Mouse (Mus musculus) urinary bladder, adult 18-20 months (tissue): ENCODE data around the gene Rnf26.

Experiments used
- DNase-seq, 2 experiments: peaks; one replicate each; pipeline ENCODE4 v3.0.0; 2022; ENCODE audit warnings: low spot score in 2 of 2, mixed read lengths in 2 of 2

Gene Rnf26

DNA sequence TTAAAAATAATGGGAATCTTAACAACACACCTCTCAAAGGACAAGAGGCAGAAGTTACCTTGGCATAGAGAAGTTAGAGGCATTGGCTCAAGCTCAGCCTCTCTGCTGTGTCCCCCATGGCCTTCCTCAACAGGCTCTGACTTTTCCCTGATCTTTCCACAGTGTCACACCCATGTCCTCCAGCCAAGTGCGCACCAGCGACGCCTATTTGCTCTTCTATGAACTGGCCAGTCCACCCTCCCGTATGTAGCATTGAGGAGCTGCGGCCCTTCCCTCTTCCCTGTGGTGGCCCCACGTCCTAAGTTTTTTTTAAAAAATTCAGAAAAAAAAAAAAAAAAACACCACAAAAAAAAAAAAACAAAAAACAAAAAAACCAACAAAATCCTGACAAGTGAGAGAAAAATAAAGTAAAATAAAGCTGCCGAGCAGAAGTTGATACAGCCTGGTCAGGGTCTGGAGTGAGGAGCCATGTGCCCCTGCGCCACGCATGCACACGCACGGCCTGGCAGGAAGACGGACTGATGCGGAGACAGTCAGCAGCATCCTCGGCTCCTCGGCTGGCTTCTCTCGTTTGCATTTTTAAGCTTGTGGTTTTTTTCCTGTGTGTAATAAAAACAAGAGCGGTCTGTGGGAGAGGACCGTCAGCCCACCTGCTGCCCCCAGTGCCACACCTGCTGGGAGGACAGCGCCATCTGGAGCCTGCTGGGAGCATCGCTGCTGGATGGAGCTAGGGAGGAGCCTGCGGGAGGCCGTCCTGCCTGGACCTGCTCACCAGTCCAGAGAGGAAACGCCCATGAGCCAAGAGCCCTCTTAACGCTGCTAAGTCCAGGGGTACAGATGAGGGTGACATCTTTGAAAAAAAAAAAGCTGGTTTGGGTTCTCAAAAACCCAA lies 19.5 kb downstream of the Rnf26 start:
- peak in 1 of 2 experiments; percentile 49 for DNase-seq

DNA sequence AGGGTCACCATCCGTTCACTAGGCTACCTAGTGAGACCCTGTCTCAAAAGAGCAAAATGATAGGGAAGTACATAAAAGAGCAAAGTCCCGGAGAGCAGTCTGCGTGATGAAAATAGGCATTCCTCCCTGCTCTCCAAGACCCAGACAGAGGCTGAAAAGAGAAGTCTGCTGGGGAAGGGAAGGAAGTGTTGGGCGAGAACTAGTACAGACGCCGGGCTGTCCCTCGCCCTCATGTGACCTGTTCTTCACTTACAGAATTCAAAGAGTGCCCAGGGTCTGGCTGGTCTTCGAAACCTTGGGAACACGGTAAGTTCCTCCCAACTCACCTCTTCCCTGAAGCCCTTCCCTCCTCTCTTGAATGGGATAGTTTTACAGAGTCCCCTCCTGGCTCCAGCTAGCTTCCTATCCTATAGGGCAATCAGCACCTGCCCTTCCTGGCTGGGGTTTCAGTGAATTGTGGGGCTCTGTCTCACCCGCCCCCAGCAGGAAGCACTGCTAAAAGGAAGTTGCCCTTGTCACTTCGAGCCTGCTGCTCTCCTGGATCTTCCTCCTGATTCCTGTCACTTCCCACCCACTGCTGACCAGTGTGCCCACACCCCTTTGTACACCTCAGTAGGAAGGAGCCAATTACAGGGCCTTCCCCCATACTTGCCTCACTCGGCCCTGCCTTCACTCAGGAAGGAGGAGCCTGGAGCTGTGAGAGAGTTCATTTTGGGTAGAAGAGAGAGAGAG lies 24.3 kb downstream of the Rnf26 start:
- DNase-seq = no peak

DNA sequence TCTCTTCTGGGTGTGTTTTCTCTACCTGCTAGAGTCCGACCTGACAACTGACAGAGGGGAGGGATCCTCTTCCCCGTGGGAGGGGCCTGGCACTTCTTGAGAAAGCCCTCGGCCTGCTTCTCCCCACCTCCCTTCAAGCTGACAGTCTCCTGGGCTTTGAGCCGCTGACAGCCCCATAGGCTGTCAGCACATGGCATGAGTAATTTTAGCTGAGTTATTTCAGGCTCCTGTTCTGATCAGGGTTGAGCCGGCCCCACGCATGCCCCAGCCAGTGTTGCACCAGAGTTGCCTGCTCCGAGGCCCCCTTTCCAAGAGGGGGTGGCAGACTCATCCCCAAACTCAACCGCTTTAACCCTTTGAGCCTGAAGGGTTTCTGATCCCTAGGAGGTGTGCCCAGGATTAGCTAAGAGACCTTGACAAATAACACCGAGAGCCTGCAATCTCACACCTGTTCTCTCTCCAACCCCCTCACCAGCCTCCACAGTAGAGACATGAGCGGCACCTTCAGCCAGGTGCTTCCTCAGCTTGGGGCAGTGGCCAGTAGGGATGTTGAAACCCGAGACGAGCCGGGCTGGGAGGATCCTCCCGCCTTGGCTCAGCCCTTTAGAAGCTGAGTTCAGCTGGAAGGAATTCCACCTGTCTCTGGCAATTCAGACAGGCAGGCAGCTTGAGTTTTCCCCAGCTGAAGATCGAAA lies 25.4 kb downstream of the Rnf26 start:
- no peak for DNase-seq

DNA sequence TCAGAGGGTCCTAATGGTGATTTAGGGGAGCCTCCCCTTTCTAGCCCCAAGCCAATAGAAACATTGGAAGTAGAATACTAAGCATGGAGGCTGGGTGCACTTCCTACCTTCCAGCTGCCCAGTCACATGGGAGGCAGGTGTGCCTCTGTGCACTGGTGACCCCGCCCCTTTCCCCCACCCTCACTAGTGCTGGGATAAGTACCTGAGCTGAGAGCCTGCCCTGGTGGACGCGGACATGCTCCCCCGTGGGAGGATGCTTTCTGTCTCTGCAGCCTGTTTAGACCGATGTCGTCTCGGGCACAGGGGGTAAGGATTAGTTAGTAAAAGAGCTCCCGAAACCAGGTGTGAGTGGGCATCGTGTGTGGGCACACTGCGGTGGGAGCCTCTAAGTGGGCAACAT lies 26.4 kb downstream of the Rnf26 start:
- DNase-seq = no peak

DNA sequence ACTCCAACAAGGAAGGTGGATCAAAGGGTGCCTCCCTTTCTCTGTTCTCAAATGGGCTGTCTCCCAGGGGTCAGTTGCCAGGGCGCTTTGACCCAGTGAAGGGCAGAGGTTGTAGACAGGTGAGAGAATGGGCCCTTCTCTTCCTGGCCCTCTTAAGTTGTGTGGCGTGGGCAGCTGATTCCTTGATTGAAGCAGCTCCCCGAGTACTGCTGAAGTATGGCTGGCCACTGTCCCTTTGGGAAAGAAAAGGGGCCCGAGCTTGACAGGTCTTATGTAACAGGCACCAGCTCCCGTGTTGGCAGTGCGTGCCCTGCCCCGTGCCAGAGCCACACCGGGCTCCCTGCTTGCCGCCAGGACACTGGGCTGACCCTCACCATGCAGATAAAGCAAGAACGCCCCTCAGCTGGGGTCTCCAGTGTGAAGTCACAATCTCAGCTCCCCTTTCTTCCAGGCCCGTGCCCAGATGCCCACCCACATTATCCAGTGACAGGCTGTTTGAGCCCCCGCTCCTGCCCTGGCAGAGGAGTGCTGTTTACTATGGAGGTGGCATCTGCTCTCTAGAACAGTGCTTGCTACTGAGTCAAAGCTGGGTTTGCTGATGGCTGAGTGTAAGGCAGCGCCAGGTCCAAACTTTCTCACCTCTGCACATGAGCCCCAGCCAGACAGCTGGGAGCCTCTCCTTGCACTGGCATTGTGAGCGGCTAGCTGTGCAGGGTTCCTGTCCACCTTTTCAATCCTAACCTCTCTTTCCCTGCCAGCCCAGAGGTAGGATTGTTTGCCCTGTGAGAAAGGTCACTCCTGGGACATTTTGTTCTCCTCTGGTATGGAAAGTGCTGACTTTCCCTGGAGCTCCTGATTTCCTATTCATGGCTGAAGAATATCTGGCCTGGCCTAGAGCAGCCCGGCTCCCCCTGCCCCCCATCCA lies 27.3 kb downstream of the Rnf26 start:
- no peak for DNase-seq

DNA sequence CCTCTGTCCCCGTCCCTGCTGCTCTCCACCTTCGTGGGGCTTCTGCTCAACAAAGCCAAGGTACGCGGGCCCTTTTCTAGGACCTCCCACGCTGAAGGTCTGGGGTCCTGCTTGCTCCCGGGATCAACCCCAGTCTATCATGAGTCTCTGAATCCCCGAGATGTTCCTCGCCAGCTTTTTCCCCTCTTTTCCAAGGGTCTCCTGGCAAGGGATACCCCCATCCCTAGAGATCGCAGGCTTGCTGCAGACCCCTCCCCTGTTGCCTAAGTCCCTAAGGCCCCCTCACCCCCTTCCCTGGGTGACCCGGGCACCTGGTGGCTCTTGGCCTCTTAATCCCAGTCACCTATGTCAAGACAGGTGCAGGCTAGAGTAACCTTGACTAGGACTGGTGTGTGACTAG lies 28.0 kb downstream of the Rnf26 start:
- DNase-seq = no peak

DNA sequence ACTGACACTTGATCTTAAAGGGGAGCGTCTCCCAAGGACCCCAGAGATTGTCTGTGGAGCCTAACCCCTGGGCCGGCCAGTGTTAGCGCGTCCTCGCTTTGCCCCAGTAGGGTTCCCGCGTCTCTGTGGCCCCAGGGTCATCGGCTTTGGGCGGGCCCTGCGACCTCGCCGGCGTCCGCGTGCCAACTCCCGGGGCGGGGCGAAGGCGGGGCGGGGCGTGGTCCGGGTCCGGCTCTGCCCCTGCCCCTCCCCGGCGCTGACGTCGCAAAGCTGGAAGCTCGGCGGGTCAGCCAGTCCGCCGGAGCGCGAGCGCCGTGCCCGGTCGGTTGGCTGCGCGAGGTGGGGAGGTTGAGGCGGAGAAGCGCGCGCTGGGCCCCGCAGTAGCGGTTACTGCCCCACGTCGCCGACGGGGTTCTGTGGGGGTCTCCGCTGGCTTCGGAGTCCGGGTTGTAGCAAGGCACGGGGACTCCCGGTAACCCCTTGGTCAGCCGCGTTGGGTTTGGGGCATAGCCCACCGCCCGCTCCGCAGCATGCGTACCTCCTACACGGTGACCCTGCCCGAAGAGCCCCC lies 28.6 kb downstream of the Rnf26 start:
- peak; percentile 91 to 98 for DNase-seq

DNA sequence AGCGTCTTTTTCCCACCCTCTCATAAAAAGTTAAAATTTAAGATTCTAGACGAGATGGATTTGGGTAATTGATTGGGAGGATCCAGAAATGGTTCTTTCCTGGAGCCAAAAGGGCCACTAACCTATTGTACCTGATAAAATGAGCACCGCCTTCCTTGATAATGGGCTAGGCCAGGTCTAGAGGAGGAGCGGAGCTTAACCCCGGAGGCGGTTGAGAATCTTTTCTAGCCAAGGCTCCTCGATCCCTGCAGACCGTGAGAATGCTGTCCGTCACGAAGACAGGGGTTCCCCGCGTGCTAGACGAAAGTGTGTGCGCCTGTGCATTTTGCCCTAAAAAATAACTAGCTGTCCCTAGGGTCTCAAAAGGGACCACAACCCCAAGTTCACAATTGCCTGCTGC lies 29.1 kb downstream of the Rnf26 start:
- no peak for DNase-seq

DNA sequence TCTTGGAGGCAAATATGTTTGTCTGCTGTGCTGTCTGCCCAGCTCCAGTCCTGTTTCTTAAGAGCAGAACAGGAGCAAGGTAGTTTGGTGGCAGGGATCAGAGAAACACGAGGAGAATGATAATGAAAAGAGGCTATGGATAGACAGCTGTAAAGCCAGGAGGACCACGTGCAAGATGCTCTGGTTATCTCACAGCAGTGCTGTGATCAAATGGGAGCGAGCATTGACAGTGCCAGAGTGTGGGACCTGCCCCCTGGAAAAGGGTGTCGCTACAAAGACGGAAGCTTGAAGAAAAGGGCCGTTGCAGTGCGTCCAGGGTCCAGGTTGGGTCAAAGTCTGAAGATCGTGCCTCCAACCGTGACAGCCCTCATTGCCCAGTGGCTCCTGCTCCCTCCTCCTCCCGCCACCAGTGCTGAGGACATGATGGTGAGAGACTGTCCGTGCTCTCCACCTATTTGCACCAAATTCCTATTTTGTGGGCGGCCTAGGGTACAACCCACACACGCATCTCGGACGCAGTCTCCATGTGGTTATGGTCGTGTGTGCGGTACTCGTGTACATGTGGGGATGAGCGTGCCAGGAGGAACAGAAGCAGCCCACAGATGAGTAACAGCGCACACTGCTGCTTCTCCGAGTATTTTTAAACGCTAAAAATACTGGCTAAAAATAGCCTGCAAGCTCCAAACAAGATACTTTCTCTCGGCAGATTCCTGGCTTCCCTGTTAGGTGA lies 29.8 kb downstream of the Rnf26 start:
- DNase-seq = no peak

DNA sequence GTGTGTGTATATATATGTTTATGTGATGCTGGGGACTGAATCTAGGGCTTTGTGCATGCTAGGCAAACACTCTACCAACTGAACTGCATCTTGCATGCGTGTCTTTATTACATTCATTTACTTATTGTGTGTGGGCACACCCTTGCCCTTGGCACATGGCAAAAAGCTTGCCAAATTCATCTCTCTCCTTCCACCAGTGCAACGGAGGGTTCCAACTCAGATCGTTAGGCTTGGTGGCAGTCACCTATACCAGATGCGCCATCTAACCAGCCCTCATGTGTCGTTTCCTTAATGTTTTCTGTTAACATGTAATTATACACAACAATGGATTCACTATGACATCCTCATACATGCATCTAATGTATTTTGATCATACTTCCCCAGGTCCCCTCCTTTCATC lies 31.1 kb downstream of the Rnf26 start:
- no peak for DNase-seq

DNA sequence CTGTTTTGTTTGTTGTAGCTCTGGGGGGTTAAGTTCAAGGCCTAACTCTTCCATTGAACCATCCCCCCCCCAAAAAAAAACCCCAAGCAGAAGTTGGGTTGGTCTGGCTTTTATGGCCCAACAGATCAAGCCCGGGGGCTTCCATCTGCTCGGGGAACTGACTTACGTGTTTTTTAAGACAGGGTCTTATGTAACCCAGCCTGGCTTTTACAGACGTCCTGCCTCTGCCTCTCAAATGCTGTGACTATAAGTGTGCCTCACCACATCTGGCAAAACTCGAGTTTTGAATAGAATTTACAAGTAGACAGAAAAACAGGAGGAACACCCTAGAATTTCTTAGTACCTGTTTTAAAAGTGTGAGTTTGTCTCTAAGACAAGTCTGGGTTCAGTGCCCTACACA lies 31.7 kb downstream of the Rnf26 start:
- no peak for DNase-seq

DNA sequence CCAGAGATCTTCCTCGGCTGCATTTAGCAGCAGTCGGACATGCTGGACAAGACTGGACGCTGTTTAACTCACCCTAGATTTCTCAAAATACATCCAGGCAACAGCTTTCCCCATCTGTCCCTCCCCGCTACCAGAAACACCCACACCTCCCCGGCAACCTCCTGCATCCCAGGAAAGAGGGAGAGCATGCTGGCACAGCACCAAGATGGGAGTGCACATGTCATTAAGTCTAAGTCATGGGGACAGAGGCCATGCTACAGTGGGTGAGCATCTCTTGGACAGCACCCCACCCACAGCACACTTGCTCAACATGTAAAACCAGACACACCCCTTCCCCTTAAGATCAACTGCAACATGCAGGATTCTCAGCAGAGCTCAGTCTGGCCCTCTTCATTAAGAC lies 32.4 kb downstream of the Rnf26 start:
- DNase-seq = no peak

DNA sequence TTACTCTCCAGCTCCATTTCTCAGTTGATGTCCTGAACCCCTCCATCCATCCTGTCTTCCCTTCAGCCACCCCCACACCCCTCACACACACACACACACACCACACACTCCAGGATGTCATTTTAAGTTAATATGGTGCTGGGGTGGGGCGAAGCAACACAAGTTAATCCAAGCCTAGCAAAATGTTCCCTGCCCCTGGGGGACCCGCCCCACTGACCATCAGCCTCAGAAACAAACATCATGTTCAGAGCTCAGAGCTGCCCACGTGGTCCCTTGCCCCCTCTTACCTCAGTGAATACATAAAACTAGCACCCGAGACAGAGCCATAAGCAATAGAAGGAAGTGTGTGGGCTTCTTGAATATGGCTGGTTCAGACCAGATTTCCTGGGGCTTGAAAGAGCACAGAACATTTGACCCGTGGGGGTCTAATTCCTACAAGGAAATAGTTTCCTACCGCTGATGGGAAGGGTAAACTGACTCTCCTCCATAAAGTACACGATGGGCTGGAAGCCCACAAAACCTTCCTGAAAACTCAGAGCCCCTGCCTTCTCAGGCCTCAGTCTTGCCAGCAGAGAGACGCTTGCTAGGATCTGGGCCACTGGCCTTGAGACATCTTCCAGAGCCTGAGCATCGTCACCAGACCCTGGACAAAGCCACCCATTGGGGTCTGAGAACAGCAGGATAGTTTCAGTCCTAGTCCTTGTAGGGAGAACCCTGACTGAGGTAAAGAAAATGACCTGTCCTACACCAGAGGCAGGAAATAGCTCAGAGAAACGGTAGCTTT lies 33.1 kb downstream of the Rnf26 start:
- no peak for DNase-seq

DNA sequence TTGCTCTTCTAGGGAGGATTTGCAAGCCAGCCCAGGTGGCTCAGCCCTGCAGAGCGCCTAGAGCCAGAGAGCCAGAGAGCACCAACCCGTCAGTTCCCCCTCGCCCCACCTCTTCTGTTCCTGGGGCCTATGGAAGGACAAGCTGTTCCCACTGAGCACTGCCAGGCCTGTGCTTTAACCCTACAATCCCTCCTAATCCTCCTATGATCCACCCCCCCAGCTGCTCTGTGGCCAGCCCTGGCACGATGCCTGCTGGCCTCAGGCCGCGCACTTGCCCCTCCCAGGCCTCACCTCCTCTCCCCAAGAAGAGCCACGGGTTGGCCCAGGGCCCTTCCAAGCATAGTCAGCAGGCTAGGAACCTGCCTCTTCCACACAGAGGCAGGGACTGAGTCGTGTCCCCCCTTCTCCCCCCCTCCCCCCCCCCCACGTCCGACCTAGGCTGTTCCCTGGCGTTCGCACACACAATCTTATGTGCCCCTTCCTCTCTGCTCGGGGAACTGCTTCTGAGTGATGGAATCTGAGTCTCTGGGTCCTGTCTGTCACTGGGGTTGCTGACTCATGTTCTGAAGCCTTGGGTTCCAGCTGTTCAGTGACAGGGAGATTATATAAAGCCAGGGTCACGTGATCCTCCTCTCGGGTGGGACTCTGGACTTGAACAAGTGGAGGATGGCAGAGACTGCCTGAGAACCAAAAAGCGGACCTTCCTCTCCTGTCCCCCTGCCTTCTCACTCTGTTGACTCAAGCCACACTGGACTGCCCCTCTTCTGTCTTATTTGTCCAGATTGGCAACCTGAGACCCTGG lies 34.2 kb downstream of the Rnf26 start:
- DNase-seq = peak in 1 of 2 experiments; percentile 84

DNA sequence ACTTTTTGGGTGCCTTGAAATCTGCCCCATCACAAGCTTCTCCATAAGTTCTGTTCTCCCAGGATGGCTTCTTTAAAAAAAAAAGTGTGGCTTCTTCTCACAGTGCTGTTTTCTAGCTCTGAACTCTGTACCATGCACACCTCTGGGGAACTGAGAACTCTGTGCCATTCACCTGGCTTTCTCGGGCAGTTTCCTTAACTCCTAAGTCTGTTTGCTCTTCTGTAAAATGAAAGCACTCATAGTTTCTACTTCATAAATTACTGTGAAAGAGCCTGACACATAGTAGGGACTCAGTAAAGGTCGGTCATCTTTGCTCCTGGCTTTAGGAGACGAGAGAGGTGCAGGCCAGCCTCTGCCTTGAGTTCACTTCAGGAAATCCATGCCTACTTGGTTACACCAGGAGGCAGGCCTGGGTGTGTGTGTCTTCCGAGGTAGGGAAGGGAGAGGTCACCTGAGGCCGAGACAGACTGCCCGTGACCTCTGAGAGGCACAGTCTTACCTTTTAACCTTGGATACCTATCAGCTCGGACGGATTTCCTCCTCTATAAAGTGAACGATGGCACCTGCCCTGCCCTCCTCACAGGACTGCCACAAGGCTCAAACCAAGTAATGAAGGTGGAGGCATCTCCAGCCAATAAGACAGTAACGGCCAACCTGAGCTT lies 35.0 kb downstream of the Rnf26 start:
- DNase-seq = no peak

DNA sequence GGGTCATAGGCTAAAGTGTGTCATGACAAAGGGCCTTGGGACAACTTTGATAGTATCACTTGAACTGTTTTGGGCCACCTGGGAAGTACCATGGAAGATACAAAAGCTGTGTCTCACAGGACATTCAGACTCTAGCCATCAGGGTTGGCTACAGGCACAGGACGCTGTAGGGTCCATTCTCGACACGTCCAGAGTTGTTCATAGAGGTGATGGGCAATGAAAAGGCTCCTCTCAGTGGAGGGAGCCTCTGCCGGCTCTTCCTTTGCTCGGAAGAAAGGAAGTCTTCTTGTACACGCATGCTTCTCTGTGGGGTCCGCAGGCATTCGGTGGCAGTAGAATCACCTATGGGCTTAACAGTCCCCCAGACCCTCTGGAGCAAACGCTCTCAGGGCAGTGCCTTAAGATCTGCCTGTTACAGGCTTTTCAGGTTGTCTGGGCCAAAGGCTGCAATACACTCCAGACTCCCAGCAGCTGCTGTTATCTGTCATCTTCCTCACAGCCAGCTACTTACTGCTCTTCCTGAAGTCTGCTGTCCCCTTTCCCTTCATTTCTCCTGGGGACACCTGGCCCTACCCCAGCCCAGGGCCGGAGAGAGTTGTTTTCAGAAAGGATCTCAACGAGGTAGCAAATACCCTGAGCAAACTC lies 35.9 kb downstream of the Rnf26 start:
- no peak for DNase-seq

DNA sequence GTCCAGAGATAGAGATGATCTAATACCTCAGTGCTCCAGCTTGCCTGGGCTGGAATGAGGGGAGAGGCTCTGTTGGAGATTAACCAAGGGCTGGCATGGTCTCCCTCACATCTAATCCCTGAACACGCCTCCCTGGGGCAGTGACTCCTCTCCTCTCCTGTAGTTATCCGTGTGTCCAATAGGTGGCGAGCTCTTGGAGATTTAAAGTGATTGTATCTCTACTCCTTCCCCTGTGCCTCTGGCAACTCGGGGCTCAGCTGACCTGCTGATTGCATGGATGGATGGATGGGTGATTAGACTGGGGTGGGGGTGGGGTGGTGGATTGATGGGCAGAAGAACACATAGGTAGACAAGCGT lies 36.6 kb downstream of the Rnf26 start:
- peak in 1 of 2 experiments; percentile 79 for DNase-seq
